Mouse (Mus musculus) MN1 (cell line): ENCODE measurements at regions not wholly inside any gene's neighbourhood (a gene's known extent, or its start where the extent isn't known, plus 50 kb on each side); places are given as distances from the start of the nearest gene placed in this dataset.

Experiments
- DNase-seq: peaks from one replicate; pipeline ENCODE4 v3.0.0-alpha.2; 2016; ENCODE audit warnings: low spot score

- DNase-seq, result no peak
Measured at GRCm38 (mm10) chr2:115441100-115441499, 140.4 kb upstream of the BC052040 start.

GRCm38 (mm10) chr2:115449783-115450483, 131.6 kb upstream of the BC052040 start:
- DNase-seq, result no peak

GRCm38 (mm10) chr2:115455593-115455992, 125.9 kb upstream of the BC052040 start:
- DNase-seq, result no peak

GRCm38 (mm10) chr2:115456372-115457022, 125.0 kb upstream of the BC052040 start:
- DNase-seq, result no peak

DNA sequence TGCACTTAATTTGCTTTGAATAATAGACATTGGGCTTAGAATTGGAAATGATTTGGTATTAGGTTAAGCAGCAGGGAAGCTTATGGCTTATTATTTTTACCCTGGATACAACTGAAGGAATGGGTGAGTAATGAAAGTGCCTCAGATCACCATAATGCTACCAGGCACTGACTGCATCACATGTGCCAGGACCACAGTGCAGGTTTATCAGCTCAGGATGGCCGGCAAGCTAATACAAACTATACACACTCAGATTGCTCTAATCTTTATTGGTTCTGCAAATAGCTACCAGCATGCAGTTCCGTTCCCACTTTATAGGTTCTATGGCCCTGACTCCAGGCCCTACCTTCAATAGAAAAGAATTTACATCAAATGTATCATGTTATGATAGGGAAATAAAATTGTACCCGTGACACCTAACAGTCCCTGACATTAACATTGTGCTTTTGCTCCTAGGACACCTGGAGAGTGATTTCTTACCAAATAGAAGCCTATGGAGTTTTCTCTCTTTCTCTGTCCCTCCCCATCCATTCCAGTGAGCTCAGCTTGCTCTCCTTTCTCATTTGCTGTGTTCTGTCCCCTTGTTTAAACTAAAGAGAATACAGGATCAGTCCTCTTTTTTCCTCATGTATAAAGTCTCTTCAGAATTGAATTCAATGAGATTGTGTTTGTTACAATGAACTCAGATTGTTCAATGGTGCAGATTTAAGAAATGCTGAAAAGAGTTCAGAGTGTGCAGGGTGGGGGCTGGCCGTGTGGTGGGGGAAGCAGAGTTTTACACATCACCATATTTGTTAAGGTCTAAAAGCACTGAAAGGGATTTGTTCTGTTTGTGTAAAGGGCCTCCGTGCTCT, 121.3 kb upstream of the BC052040 start:
- no peak for DNase-seq

DNA sequence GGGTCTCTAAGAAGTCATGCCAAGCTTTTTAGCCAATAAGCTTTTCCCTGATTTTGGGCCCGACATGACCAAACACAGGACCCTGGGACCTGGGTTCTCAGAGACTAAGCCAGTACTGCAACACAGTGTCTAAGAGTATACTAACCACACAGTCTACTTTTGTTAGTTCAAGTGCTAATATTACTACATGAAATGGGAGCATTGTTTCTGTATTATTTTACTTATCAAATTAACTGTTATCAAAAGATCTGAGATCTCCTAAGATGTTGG, 120.7 kb upstream of the BC052040 start:
- no peak for DNase-seq

DNA sequence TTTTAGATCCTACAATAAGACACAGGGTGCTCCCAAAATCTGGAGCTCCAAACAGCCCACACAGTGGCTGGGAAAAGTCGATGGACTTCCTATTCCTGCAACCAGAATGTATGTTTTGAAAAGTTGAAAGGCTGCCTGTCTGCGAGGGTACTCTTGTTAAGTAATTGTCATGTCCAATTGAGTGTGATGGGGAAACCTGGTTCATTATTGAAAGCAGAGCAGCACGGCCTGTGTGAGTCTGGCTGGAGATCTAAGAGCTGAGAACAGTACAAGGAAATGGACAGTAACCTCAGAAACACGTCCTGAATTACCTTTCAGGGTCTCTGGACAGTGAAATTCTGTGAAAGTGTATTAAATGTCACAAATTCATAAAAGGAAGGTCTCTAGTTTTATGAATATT, 115.3 kb upstream of the BC052040 start:
- no peak for DNase-seq

DNA sequence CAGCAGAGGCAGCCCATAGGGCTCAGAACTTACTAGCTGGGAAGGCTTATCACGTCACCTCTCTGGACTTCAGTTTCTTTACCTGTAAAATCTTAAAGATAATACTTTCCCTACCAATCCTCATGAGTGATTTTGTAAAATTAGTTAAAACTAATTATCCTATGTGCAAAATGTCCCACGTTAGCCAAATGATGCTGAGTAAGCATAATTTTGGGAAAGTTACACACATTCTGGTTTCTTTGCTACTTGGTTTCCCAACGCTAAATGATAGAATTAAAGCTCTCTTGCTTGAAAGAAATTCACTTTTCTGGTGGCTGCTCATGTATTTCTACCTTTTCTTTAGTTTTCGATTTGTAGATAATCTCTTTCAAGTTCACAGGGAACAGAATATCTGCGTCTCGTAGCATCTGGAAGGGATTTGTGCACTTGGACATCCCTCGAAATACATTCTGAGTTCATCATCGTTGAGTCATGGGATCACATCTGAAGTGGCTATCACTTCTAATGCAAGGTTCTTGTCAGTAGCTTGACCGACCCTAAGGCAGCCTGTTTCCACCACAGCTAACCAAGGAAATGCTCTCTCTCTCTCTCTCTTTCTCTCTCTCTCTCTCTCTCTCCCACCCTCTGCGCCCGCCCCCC, 114.3 kb upstream of the BC052040 start:
- DNase-seq, result no peak

- no peak for DNase-seq
Measured at GRCm38 (mm10) chr2:115467936-115468335, 113.6 kb upstream of the BC052040 start.

DNA sequence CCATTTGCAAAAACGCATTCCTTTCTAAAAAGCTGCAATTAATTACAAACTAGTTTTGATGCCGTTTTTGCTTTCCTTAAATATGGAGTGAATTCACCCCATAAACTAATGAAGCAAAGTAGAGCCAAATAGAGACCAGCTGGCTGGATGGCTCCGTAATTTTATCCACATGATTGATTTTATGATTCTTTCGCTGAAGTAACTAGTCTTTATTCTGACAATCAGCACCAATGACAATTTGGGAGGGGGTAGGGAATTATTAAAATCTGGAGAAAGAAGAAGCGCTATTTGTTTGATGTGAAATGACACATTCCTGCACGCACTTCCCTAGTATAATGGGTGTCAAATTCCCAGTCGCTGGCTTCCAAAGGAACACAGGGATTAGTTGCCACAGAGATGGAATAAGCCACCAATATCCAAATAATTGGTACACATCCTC, 113.0 kb upstream of the BC052040 start:
- DNase-seq, result no peak

- DNase-seq, result no peak
Measured at GRCm38 (mm10) chr2:115469165-115469821, 112.2 kb upstream of the BC052040 start.

DNA sequence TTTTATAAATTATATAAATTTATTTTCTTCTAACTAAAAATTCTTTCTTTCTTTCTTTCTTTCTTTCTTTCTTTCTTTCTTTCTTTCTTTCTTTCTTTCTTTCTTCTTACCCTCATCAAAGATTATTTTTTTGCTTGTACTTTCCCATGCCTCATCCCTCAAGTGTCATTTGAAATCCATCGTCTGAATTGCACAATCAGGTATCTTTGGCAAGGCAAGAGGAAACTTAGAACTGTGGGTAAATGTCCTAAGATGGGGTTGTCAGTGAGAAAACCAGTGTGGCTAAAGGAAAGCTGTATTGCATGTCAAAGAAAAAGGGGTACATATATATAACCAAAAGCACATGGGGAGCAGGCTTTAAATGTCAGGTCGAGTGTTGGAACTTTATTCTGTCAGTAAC, 109.1 kb upstream of the BC052040 start:
- DNase-seq, result no peak

DNA sequence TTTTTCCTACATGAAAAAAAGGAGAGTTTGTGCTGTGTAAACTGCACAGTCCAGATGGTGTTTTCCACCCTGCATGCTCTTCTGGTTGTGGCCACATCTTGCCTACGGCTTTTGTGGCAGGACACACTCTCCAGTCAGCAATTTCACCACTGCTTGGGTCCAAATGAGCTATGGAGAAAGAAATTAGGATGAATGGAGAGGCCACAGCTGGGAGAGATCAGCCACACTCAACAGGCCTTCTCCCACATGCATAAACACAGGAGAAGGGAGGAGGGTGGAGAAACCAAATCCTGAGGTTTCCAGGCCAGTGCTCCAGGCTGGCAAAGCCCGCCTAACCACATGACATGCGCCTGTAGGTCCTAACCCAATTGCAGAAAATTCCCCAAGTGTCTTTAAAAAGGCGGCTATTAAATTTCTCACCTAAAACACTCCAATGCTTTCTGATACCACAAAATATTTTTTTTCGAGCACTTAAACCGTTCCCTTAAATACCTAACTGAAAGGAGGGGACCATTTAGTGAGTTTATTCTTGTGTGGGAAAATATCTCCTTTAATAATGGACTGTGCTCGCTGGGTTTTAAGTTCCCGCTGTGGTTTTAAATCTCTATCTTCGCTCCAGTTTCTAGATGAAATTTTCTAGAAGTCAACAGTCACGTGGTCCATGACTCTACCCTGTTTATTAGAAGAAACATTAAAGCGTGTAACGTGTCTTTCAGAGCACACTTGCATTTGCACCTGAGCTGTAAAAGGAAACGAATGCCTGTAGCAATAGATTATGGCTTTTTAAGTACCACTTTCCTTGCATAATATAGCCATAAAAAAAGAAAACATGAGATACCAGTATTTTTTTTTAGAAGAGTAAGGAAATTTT, 97.9 kb upstream of the BC052040 start:
- DNase-seq, result no peak

DNA sequence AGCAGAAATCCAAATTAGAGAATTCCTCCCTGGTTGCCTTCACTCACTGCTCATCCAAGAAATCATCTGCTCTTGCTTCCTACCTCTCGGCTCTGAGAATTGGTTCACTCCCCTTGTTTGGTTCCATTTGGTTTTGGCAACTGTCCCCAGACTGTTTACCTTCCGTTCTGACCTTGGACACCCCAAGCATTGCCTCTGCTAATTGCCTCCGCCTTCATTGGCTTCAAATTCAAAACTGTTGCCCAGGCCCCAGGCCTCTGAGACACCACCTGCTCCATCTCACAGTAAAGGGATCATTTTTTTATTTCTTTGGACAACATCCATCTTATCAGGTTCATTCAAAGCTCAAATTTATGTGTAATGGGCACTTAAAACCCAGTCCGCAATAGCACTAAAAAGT, 93.1 kb upstream of the BC052040 start:
- no peak for DNase-seq

DNA sequence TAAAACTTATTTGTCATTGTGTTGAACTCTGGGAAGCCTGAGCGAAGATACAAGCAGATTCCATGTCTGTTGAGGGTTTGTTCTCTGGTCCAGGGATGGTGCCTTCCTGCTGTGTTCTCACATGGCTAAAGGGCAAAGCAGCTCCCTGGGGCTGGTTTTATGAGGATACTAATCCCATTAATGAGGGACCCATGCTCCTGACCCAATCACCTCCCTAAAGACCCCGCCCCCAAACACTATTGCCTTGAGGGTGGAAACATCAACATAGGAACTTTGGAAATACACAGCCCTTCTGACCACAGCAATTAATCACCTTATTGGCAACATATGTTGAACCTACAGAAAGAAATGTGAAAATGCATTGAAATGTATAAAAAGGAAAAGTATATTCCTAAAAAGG, 88.5 kb upstream of the BC052040 start:
- no peak for DNase-seq

- no peak for DNase-seq
Measured at GRCm38 (mm10) chr2:115499904-115500303, 81.6 kb upstream of the BC052040 start.

- no peak for DNase-seq
Measured at GRCm38 (mm10) chr2:115509527-115509926, 72.0 kb upstream of the BC052040 start.

DNA sequence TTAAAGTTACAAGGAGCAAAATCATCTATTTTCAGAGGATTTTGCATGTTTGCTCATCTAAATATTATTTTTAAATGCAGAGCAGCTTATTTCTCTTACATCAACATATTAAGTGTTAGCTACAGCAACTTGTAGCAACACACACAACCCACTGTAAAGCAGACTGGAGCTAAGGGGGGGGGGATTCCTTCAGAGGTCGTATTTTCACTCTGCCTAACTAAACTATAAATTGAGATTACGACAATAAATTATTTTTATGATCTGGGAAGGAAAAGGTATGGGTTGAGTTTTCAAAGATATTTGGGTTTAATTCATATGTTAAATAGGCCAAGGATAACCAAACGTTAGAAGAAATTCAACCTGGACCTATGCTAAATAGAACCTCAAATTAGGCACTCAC, 70.4 kb upstream of the BC052040 start:
- DNase-seq, result no peak

DNA sequence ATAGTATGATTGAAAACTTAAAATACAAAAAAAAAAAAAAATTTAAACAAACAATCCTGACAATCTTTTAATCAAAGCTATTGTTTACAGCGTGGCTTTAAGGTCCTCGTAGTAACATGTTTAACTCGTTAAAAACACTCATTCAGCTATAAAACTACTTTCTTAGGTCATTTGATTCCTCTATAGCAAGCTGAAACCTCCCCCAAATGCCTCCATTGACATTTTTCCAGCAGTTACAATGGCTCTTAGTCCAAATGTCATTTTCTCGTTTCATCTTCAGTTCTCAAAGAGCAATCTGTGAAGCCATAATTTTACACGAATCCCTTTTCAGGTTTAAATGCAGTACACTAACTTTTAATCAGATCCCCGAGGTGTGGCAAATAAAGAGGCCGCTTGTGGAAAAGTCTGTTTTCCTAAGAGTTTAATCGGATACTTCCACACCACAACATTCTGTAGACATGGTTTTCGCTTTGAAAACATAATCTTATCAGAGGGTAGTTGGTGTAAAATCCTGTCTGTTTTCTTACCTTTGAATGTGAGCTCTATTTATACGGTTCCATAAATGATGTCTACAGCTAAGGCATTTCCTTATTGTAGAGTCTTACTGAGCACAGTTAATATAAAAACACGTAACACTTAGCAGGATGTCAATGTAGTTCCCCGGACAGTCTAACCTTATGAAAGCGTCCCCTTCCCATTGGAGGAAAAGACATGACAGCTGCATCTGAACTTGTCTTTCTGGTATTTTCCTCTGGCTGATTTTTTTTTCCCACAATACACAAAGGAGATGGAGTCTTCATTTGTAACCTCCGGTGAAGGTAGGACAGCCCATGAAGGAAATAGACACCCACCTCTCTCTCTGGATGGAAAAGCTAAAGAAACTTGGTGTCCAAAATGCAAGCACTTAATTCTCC, 69.6 kb upstream of the BC052040 start:
- no peak for DNase-seq

DNA sequence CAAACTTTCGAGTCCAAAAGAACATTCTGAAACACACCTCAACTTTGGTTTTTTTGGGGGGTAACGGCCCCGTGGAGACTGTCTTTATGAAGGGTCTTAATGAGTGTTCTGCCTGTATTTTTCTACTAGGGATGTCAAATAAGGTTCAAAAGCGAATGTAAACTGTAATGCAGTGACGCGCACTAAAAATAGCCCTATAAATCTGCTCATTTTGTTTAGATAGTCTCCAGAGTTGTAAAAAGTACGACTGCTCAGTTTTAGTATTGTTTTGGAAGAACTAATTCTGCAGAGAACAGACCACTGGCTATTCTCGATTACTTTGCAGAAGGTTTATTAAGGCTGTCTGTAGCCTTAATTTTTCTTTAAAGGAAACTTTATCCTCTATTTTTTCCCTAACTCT, 68.6 kb upstream of the BC052040 start:
- no peak for DNase-seq
